Mouse (Mus musculus) spleen, postnatal 14 days (tissue): Measurements from ENCODE around the gene Pde4d.

Source experiments
- DNase-seq, 2 experiments: peaks; one replicate each; pipeline ENCODE4 v3.0.0; 2021 to 2022; ENCODE audit warnings: low spot score in 2 of 2

Gene Pde4d

GRCm38 (mm10) chr13:109625466-109626129 lies 1175.8 kb downstream of the Pde4d start:
- no peak for DNase-seq

GRCm38 (mm10) chr13:109627265-109627664 lies 1177.5 kb downstream of the Pde4d start:
- DNase-seq, result no peak

- DNase-seq, result no peak
Observed at GRCm38 (mm10) chr13:109628606-109629005, 1178.9 kb downstream of the Pde4d start.

- DNase-seq, result no peak
Observed at GRCm38 (mm10) chr13:109629216-109629615, 1179.5 kb downstream of the Pde4d start.

GRCm38 (mm10) chr13:109631399-109632026 lies 1181.8 kb downstream of the Pde4d start:
- no peak for DNase-seq

- DNase-seq, result no peak
Observed at GRCm38 (mm10) chr13:109632387-109633036, 1182.8 kb downstream of the Pde4d start.

- no peak for DNase-seq
Observed at GRCm38 (mm10) chr13:109633037-109633418, 1183.3 kb downstream of the Pde4d start.

- no peak for DNase-seq
Observed at GRCm38 (mm10) chr13:109635901-109636520, 1186.3 kb downstream of the Pde4d start.

GRCm38 (mm10) chr13:109638273-109638672 lies 1188.5 kb downstream of the Pde4d start:
- DNase-seq, result no peak

GRCm38 (mm10) chr13:109639286-109639685 lies 1189.5 kb downstream of the Pde4d start:
- DNase-seq, result no peak

GRCm38 (mm10) chr13:109641562-109641961 lies 1191.8 kb downstream of the Pde4d start:
- DNase-seq, result no peak

- no peak for DNase-seq
Observed at GRCm38 (mm10) chr13:109643419-109643818, 1193.7 kb downstream of the Pde4d start.

- no peak for DNase-seq
Observed at GRCm38 (mm10) chr13:109644086-109644485, 1194.3 kb downstream of the Pde4d start.

GRCm38 (mm10) chr13:109645284-109645909 lies 1195.6 kb downstream of the Pde4d start:
- DNase-seq, result no peak

- DNase-seq, result no peak
Observed at GRCm38 (mm10) chr13:109645910-109646284, 1196.1 kb downstream of the Pde4d start.

- DNase-seq, result no peak
Observed at GRCm38 (mm10) chr13:109646597-109647232, 1197.0 kb downstream of the Pde4d start.

GRCm38 (mm10) chr13:109647479-109648199 lies 1197.9 kb downstream of the Pde4d start:
- no peak for DNase-seq

- no peak for DNase-seq
Observed at GRCm38 (mm10) chr13:109648311-109648710, 1198.6 kb downstream of the Pde4d start.

- DNase-seq, result no peak
Observed at GRCm38 (mm10) chr13:109651790-109652605, 1202.2 kb downstream of the Pde4d start.

- no peak for DNase-seq
Observed at GRCm38 (mm10) chr13:109652631-109653030, 1202.9 kb downstream of the Pde4d start.
